Mouse (Mus musculus): ENCODE results near the gene Nanog. TPM values are rescaled to one million over a fixed set of nuclear protein-coding genes. Genes with fewer than 3 reads are reported as not detected.
A peak's percentile ranks its signal among the peaks of the same experiment; 100 is the strongest.
"Not testable (repeated sequence)": the region's sequence is repeated elsewhere in the genome, so short reads cannot be mapped to it uniquely, and the experiment has no call there.

Gene Nanog
- polyA plus RNA-seq, 1 experiment from 2014 or later = not detected

GRCm38 (mm10) chr6:122713116-122713515, 5.8 kb downstream of the Nanog start:
- not testable (repeated sequence) for ATAC-seq (ENCODE audit: low FRiP score, low TSS enrichment); H3K27ac ChIP-seq (ENCODE audit: low read depth, low read length); H3K4me2 ChIP-seq (replicated peaks; ENCODE audit: low read depth, low read length); H3K9me3 ChIP-seq (ENCODE audit: control insufficient read depth, low read length); H3K4me1 ChIP-seq (ENCODE audit: control insufficient read depth, insufficient read depth, low read length); H3K27me3 ChIP-seq (ENCODE audit: control insufficient read depth, insufficient read depth, low read length); H3K36me3 ChIP-seq (ENCODE audit: control insufficient read depth, insufficient read depth, low read length); H3K4me3 ChIP-seq (ENCODE audit: low read length); H3K9ac ChIP-seq (ENCODE audit: low read depth, low read length)
- 92% methylated on average over 7 of the region's 7 CpGs for WGBS

- no peaks in the 10 kb centered on the region for H3K27me3 ChIP-seq (ENCODE audit: control insufficient read depth, insufficient read depth, low read length)
- H3K4me1 ChIP-seq (ENCODE audit: control insufficient read depth, insufficient read depth, low read length) = no peaks in the 10 kb centered on the region
- H3K9ac ChIP-seq (ENCODE audit: low read depth, low read length) = no peak overlapping the region
- no peaks in the 10 kb centered on the region for H3K9me3 ChIP-seq (ENCODE audit: control insufficient read depth, low read length)
- no peak overlapping the region for H3K4me3 ChIP-seq (ENCODE audit: low read length)
- H3K4me2 ChIP-seq (replicated peaks; ENCODE audit: low read depth, low read length) = no peak overlapping the region
- H3K27ac ChIP-seq (ENCODE audit: low read depth, low read length) = no peak overlapping the region
- H3K36me3 ChIP-seq (ENCODE audit: control insufficient read depth, insufficient read depth, low read length) = no peaks in the 10 kb centered on the region
- no peak for ATAC-seq (ENCODE audit: low FRiP score, low TSS enrichment)
- WGBS = 55% methylated on average over 7 of the region's 7 CpGs
These were observed 7.5 kb downstream of the Nanog start for GRCm38 (mm10) chr6:122714707-122715365.

GRCm38 (mm10) chr6:122715886-122716285, 8.6 kb downstream of the Nanog start:
- H3K9ac ChIP-seq (ENCODE audit: low read depth, low read length) = no peak overlapping the region
- no peak for ATAC-seq (ENCODE audit: low FRiP score, low TSS enrichment)
- H3K36me3 ChIP-seq (ENCODE audit: control insufficient read depth, insufficient read depth, low read length) = no peaks in the 10 kb centered on the region
- no peak overlapping the region for H3K27ac ChIP-seq (ENCODE audit: low read depth, low read length)
- H3K4me2 ChIP-seq (replicated peaks; ENCODE audit: low read depth, low read length) = no peak overlapping the region
- no peaks in the 10 kb centered on the region for H3K27me3 ChIP-seq (ENCODE audit: control insufficient read depth, insufficient read depth, low read length)
- H3K4me3 ChIP-seq (ENCODE audit: low read length) = no peak overlapping the region
- 9% methylated on average over 4 of the region's 4 CpGs for WGBS
- no peaks in the 10 kb centered on the region for H3K4me1 ChIP-seq (ENCODE audit: control insufficient read depth, insufficient read depth, low read length)
- H3K9me3 ChIP-seq (ENCODE audit: control insufficient read depth, low read length) = no peaks in the 10 kb centered on the region

DNA sequence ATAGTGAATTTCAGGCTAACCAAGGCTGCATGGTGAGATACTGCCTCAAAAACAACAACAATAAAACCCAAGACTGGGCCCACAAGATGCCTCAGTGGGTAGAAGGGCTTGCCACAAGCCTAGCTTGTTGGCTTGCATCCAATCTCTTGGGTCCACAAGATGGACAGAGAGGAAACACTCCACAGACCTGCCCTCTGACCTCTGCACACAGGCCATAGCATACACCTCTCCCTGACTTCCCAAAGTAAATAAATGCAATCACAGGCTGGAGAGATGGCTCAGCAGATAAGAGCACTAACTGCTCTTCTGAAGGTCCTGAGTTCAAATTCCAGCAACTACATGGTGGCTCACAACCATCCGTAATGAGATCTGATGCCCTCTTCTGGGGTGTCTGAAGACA, 10.9 kb downstream of the Nanog start:
- not testable (repeated sequence) for H3K4me1 ChIP-seq (ENCODE audit: control insufficient read depth, insufficient read depth, low read length); H3K4me2 ChIP-seq (replicated peaks; ENCODE audit: low read depth, low read length); H3K9ac ChIP-seq (ENCODE audit: low read depth, low read length); H3K27me3 ChIP-seq (ENCODE audit: control insufficient read depth, insufficient read depth, low read length); H3K36me3 ChIP-seq (ENCODE audit: control insufficient read depth, insufficient read depth, low read length); H3K27ac ChIP-seq (ENCODE audit: low read depth, low read length); H3K4me3 ChIP-seq (ENCODE audit: low read length); H3K9me3 ChIP-seq (ENCODE audit: control insufficient read depth, low read length); ATAC-seq (ENCODE audit: low FRiP score, low TSS enrichment)
- WGBS = 81% methylated on average over 1 of the region's 1 CpGs

DNA sequence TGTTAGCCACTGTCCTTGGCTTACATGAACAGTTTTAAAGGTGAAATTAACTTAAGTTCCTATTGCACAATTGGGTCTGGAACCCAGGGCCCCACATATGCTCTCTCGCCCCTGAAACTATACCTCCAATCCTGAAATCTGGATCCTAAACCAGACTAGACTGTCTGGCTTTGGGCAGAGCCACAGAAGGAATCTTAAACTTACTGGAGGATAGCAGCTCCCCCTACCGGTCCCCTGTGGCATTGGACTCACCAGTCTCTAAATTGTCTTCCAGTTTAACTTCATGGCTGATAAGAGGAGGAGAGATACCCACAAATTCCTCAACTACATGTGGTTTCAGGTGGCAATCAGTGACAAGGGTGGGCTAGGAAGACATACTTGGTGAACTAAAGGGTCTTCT, 12.7 kb downstream of the Nanog start:
- no peak overlapping the region for H3K9ac ChIP-seq (ENCODE audit: low read depth, low read length)
- H3K4me1 ChIP-seq (ENCODE audit: control insufficient read depth, insufficient read depth, low read length) = no peaks in the 10 kb centered on the region
- no peak overlapping the region for H3K4me3 ChIP-seq (ENCODE audit: low read length)
- H3K27ac ChIP-seq (ENCODE audit: low read depth, low read length) = no peak overlapping the region
- H3K36me3 ChIP-seq (ENCODE audit: control insufficient read depth, insufficient read depth, low read length) = no peaks in the 10 kb centered on the region
- WGBS = 25% methylated on average over 2 of the region's 2 CpGs
- H3K27me3 ChIP-seq (ENCODE audit: control insufficient read depth, insufficient read depth, low read length) = no peaks in the 10 kb centered on the region
- H3K9me3 ChIP-seq (ENCODE audit: control insufficient read depth, low read length) = no peaks in the 10 kb centered on the region
- ATAC-seq (ENCODE audit: low FRiP score, low TSS enrichment) = no peak
- no peak overlapping the region for H3K4me2 ChIP-seq (replicated peaks; ENCODE audit: low read depth, low read length)

DNA sequence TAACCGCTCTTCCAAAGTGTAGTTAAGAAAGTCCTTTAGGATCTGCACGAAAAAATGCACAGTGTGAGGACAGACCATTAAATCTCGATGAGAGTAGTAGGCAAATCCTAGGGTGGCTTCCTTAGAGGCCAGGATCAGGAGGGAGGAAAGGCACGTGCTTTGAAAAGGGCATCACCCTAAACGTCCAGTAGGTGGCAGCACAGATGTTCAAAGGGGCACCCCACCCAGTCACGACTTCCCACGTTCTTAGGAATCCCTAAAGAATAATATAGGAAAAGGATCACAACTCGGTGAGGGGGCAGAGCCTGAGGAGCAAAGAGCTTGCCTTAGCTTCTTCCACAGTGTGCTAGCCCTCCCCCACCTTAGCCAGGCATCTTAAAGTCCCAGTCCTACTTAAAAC, 32.7 kb downstream of the Nanog start:
- H3K9ac ChIP-seq (ENCODE audit: low read depth, low read length) = no peak overlapping the region
- H3K36me3 ChIP-seq (ENCODE audit: control insufficient read depth, insufficient read depth, low read length) = no peaks in the 10 kb centered on the region
- H3K4me3 ChIP-seq (ENCODE audit: low read length) = no peak overlapping the region
- peak; percentile 60 for ATAC-seq (ENCODE audit: low FRiP score, low TSS enrichment)
- peaks cover 30% of the 10 kb centered on the region for H3K27me3 ChIP-seq (ENCODE audit: control insufficient read depth, insufficient read depth, low read length)
- H3K9me3 ChIP-seq (ENCODE audit: control insufficient read depth, low read length) = no peaks in the 10 kb centered on the region
- H3K4me2 ChIP-seq (replicated peaks; ENCODE audit: low read depth, low read length) = no peak overlapping the region; the same call in 1 of the 2 replicates
- 12% methylated on average over 8 of the region's 8 CpGs for WGBS
- H3K27ac ChIP-seq (ENCODE audit: low read depth, low read length) = no peak overlapping the region
- H3K4me1 ChIP-seq (ENCODE audit: control insufficient read depth, insufficient read depth, low read length) = 0 out of 2 replicates have a peak, but pooled peaks cover 8% of the 10 kb centered on the region

- no peak overlapping the region for H3K27ac ChIP-seq (ENCODE audit: low read depth, low read length)
- 3% methylated on average over 25 of the region's 25 CpGs for WGBS
These were observed 34.4 kb downstream of the Nanog start for GRCm38 (mm10) chr6:122741460-122742227.

GRCm38 (mm10) chr6:122742228-122742899, 35.1 kb downstream of the Nanog start:
- Histone ChIP-seq H3K36me3 (ENCODE audit: control insufficient read depth, insufficient read depth, low read length) (no peaks in the 10 kb centered on the region), H3K9me3 (ENCODE audit: control insufficient read depth, low read length) (no peaks in the 10 kb centered on the region), H3K4me1 (ENCODE audit: control insufficient read depth, insufficient read depth, low read length) (0 out of 2 replicates have a peak, but pooled peaks cover 8% of the 10 kb centered on the region), H3K27me3 (ENCODE audit: control insufficient read depth, insufficient read depth, low read length) (peaks cover 31% of the 10 kb centered on the region), H3K9ac (ENCODE audit: low read depth, low read length) (peak overlapping the region; percentile 45), H3K4me2 (replicated peaks; ENCODE audit: low read depth, low read length) (peak overlapping the region; percentile 71), H3K27ac (ENCODE audit: low read depth, low read length) (no peak overlapping the region), H3K4me3 (ENCODE audit: low read length) (peak overlapping the region; percentile 49)
- WGBS = under 1% methylated on average over 23 of the region's 23 CpGs
- peak; percentile 37; the same call in 1 of the 2 replicates for ATAC-seq (ENCODE audit: low FRiP score, low TSS enrichment)

More at GRCm38 (mm10) chr6:122741460-122742227, 34.4 kb downstream of the Nanog start:
- H3K4me1 ChIP-seq (ENCODE audit: control insufficient read depth, insufficient read depth, low read length) = 0 out of 2 replicates have a peak, but pooled peaks cover 8% of the 10 kb centered on the region
- peak overlapping the region; percentile 71 for H3K4me2 ChIP-seq (replicated peaks; ENCODE audit: low read depth, low read length)
- peaks cover 31% of the 10 kb centered on the region for H3K27me3 ChIP-seq (ENCODE audit: control insufficient read depth, insufficient read depth, low read length)
- no peak for ATAC-seq (ENCODE audit: low FRiP score, low TSS enrichment)
- no peaks in the 10 kb centered on the region for H3K36me3 ChIP-seq (ENCODE audit: control insufficient read depth, insufficient read depth, low read length)
- H3K9me3 ChIP-seq (ENCODE audit: control insufficient read depth, low read length) = no peaks in the 10 kb centered on the region
- H3K4me3 ChIP-seq (ENCODE audit: low read length) = peak overlapping the region; percentile 49
- H3K9ac ChIP-seq (ENCODE audit: low read depth, low read length) = peak overlapping the region; percentile 45
